Mouse (Mus musculus) kidney, embryonic 15.5 days (tissue): ENCODE results near the gene Cldn4. TPM values are rescaled to one million over a fixed set of nuclear protein-coding genes. Genes with fewer than 3 reads are reported as not detected.
"Not testable (repeated sequence)": the region's sequence is repeated elsewhere in the genome, so short reads cannot be mapped to it uniquely, and the experiment has no call there.

Experiments
- ATAC-seq: fragments of 200-750 bp; cut with Nextera tagmentation; replicated peaks from 2 replicates; pipeline ENCODE4 v1.8.0; 2017; ENCODE audit warnings: moderate TSS enrichment; ENCODE audit not compliant: low FRiP score
- H3K27ac ChIP-seq: fragments of 300-500 bp; sonication (generic); 2 replicates; pipeline ENCODE4 v1.5.1; 2015; ENCODE audit warnings: mild to moderate bottlenecking, inconsistent platforms
- H3K27me3 ChIP-seq: fragments of 300-500 bp; sonication (generic); 2 replicates; pipeline ENCODE4 v1.6.1; 2015; ENCODE audit warnings: inconsistent platforms
- H3K36me3 ChIP-seq: fragments of 300-500 bp; sonication (generic); 2 replicates; pipeline ENCODE4 v1.6.1; 2015; ENCODE audit warnings: inconsistent platforms
- H3K4me1 ChIP-seq: fragments of 300-500 bp; sonication (generic); 2 replicates; pipeline ENCODE4 v1.6.1; 2015; ENCODE audit warnings: inconsistent platforms
- H3K4me2 ChIP-seq: fragments of 300-500 bp; sonication (generic); 2 replicates; pipeline ENCODE4 v1.6.1; 2015; ENCODE audit warnings: moderate library complexity, mild to moderate bottlenecking, inconsistent platforms
- H3K4me3 ChIP-seq: fragments of 300-500 bp; sonication (generic); replicated peaks from 2 replicates; pipeline ENCODE4 v1.5.1; 2015; ENCODE audit warnings: mild to moderate bottlenecking, inconsistent platforms
- H3K9ac ChIP-seq: fragments of 300-500 bp; sonication (generic); 2 replicates; pipeline ENCODE4 v1.6.1; 2015; ENCODE audit warnings: mild to moderate bottlenecking, inconsistent platforms
- H3K9me3 ChIP-seq: fragments of 300-500 bp; sonication (generic); replicated peaks from 2 replicates; pipeline ENCODE4 v1.6.1; 2016; ENCODE audit warnings: inconsistent platforms
- WGBS: fragments of 180-500 bp; shearing (Covaris S2); methylation state at CpG from one replicate; pipeline ENCODE4 v1.1.7; 2015; ENCODE audit warnings: mixed read lengths; 5-methylcytosine and 5-hydroxymethylcytosine counted together
- polyA plus RNA-seq: library from polyadenylated mRNA; unstranded; fragments of >200 nt; fragmentation: Nextera tagmentation; extraction: Ambion mirVana; gene quantifications from 2 replicates; pipeline ENCODE4 v1.2.1, GENCODE M21; 2015

Gene Cldn4
- polyA plus RNA-seq, 1 experiment from 2014 or later = 45.6 TPM

GRCm38 (mm10) chr5:134939554-134939953, 7.2 kb downstream of the Cldn4 start:
- H3K4me3 ChIP-seq, H3K4me1 ChIP-seq, H3K27ac ChIP-seq, ATAC-seq, H3K36me3 ChIP-seq, H3K9me3 ChIP-seq, H3K9ac ChIP-seq, H3K27me3 ChIP-seq, H3K4me2 ChIP-seq: not testable (repeated sequence)
- WGBS = 78% methylated on average over 5 of the region's 7 CpGs

- no peak overlapping the region for H3K4me3 ChIP-seq
- no peak overlapping the region for H3K9ac ChIP-seq
- peaks cover 14% of the 10 kb centered on the region; the same call in 1 of the 2 replicates for H3K36me3 ChIP-seq
- 75% methylated on average over 3 of the region's 3 CpGs for WGBS
- no peaks in the 10 kb centered on the region for H3K27me3 ChIP-seq
- no peaks in the 10 kb centered on the region for H3K9me3 ChIP-seq
- no peak for ATAC-seq
- H3K27ac ChIP-seq = no peak overlapping the region
- no peak overlapping the region for H3K4me2 ChIP-seq
- no peaks in the 10 kb centered on the region for H3K4me1 ChIP-seq
Observed at GRCm38 (mm10) chr5:134939069-134939468, 7.7 kb downstream of the Cldn4 start.

- H3K27ac ChIP-seq = no peak overlapping the region
- WGBS = 81% methylated on average over 6 of the region's 6 CpGs
Observed at GRCm38 (mm10) chr5:134936626-134937185, 10.0 kb downstream of the Cldn4 start.

DNA sequence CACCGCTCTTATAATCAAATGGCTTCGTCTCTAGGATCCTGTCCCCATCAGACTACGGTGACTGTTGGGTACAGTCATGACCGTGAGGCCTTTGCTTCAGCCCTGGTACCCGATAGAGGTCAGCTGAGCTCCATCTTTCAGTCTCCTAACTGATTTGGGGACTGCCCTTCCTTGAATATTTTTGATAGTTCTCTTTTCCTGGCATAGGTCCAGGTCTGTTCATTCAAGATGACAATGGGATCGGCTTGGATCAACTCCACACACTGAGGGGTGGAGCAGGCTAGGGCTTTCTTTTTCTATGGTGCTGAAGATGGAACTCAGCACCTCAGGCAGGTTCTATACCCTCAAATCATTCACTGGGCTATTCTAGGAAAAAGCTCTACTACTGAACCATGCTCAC, 10.7 kb downstream of the Cldn4 start:
- Histone ChIP-seq H3K9me3 (no peaks in the 10 kb centered on the region), H3K4me3 (no peak overlapping the region), H3K27ac (no peak overlapping the region), H3K36me3 (peaks cover 19% of the 10 kb centered on the region; the same call in 1 of the 2 replicates), H3K27me3 (no peaks in the 10 kb centered on the region), H3K4me1 (peaks cover 15% of the 10 kb centered on the region), H3K9ac (no peak overlapping the region), H3K4me2 (no peak overlapping the region)
- ATAC-seq = no peak
- 92% methylated on average over 6 of the region's 6 CpGs for WGBS

More at GRCm38 (mm10) chr5:134936626-134937185, 10.0 kb downstream of the Cldn4 start:
- H3K9me3 ChIP-seq = no peaks in the 10 kb centered on the region
- no peak overlapping the region for H3K4me3 ChIP-seq
- no peak overlapping the region for H3K4me2 ChIP-seq
- no peaks in the 10 kb centered on the region for H3K27me3 ChIP-seq
- peaks cover 19% of the 10 kb centered on the region; the same call in 1 of the 2 replicates for H3K36me3 ChIP-seq
- H3K4me1 ChIP-seq = peaks cover 13% of the 10 kb centered on the region
- H3K9ac ChIP-seq = no peak overlapping the region
- no peak for ATAC-seq

DNA sequence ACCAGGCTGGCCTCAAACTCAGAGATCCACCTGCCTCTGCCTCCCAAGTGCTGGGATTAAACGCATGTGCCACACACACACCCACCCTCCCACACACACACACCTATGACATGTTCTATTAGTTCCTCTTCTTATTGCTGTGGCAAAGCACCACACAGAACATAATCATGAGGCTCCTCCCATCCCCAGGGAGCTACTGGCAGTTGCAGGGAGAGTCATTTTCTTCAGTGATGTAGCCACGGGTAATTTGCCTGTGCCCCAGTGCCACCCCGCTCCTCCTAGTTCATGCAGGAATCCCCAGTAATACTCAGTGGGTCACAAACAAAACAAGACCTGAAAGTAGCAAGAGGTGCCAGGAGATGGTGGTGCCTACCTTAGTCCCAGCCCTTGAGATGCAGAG, 12.1 kb downstream of the Cldn4 start:
- no peak for ATAC-seq
- 87% methylated on average over 3 of the region's 3 CpGs for WGBS
- H3K27me3 ChIP-seq = no peaks in the 10 kb centered on the region

GRCm38 (mm10) chr5:134933686-134934085, 13.0 kb downstream of the Cldn4 start:
- H3K9me3 ChIP-seq, H3K4me2 ChIP-seq, H3K4me3 ChIP-seq, H3K27me3 ChIP-seq, H3K9ac ChIP-seq, H3K27ac ChIP-seq, ATAC-seq: not testable (repeated sequence)
- 93% methylated on average over 5 of the region's 5 CpGs for WGBS
- Histone ChIP-seq H3K36me3 (peaks cover 19% of the 10 kb centered on the region; the same call in 1 of the 2 replicates), H3K4me1 (peaks cover 15% of the 10 kb centered on the region)

More for the DNA sequence above, 12.1 kb downstream of the Cldn4 start:
- H3K4me2 ChIP-seq = no peak overlapping the region
- peaks cover 15% of the 10 kb centered on the region for H3K4me1 ChIP-seq
- no peaks in the 10 kb centered on the region for H3K9me3 ChIP-seq
- H3K9ac ChIP-seq = no peak overlapping the region
- H3K4me3 ChIP-seq = no peak overlapping the region
- peaks cover 19% of the 10 kb centered on the region; the same call in 1 of the 2 replicates for H3K36me3 ChIP-seq
- H3K27ac ChIP-seq = no peak overlapping the region

DNA sequence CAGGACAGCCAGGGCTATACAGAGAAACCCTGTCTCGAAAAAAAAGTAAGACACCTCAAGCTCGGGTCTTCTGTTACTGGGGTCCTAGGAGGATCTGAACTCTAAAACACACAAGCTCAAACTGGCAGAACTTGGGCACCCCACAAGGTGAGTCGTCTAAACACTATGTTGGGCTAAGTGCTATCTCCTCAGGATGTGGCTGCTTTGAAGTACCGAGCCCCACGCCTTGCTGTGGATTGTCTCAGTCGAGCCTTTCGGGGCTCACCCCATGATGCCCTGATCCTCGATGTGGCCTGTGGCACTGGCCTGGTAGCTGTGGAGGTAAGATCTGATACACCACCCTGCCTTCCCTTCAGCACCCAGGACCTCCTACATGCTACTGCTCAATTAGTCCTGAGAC, 13.5 kb downstream of the Cldn4 start:
- H3K4me2 ChIP-seq = peak overlapping the region; percentile 74
- WGBS = 90% methylated on average over 8 of the region's 8 CpGs

DNA sequence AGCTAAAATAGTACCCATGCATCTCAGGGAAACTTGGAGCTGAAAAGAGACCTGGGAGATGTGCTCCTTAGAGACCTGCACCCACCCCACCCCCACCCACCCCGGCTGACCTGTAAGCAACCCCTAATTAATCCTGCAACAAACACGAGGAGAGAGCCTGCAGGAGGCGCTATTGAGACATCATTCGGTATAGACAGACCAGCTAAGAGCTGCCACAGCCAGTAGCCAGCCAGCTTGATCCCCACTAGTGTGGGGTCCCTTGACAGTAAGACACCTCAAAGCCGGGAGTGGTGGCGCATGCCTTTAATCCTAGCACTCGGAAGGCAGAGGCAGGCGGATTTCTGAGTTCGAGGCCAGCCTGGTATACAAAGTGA, 13.8 kb downstream of the Cldn4 start:
- H3K9me3 ChIP-seq = no peaks in the 10 kb centered on the region
- H3K4me3 ChIP-seq = peak overlapping the region; percentile 82
- peak; percentile 44 for ATAC-seq
- no peaks in the 10 kb centered on the region for H3K27me3 ChIP-seq
- H3K27ac ChIP-seq = peak overlapping the region; percentile 90
- 45% methylated on average over 9 of the region's 9 CpGs for WGBS
- peak overlapping the region; percentile 83 for H3K9ac ChIP-seq
- peaks cover 15% of the 10 kb centered on the region for H3K4me1 ChIP-seq
- H3K36me3 ChIP-seq = peaks cover 19% of the 10 kb centered on the region; the same call in 1 of the 2 replicates
- peak overlapping the region; percentile 74 for H3K4me2 ChIP-seq

More for the DNA sequence above, 13.5 kb downstream of the Cldn4 start:
- Histone ChIP-seq H3K4me1 (peaks cover 15% of the 10 kb centered on the region), H3K9ac (no peak overlapping the region), H3K4me3 (peak overlapping the region; percentile 82), H3K36me3 (peaks cover 19% of the 10 kb centered on the region; the same call in 1 of the 2 replicates), H3K9me3 (no peaks in the 10 kb centered on the region), H3K27ac (no peak overlapping the region), H3K27me3 (no peaks in the 10 kb centered on the region)
- no peak for ATAC-seq

DNA sequence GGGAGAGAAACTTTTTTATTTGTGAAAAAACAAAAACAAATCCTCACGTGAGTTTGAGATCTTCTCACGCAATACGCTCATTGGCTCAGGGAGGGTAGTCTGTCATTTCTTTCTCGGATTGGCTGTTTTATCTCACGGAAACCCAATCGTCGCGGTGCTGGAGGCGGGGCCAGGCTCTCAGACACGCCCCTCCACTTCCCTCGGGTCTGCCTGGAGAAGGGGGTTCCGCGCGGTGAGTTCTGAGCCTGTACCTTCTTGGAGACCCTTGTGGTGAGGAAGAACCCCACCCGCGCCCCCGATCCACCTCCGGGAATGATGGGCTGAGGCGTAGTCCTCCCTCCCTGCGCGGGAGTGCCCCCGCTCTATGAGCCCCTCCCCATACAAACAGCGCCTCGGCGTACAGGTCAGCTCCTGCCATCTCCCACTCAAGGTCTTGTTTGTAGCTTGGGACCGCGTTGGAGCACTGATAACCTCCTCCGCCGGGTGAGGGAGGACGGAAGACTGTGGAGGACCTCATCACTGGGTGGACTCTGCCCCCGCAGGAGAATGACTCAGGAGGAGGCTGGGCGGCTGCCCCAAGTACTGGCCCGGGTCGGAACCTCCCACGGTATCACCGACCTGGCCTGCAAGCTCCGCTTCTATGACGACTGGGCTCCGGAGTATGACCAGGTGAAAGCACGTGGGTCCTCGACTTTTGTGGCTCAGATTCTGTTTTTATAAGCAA, 14.4 kb downstream of the Cldn4 start, which contains the start of gene Mettl27:
TSS of gene Mettl27 (plus strand) at position 190 of the 724 bp plus-strand sequence.
- Histone ChIP-seq H3K4me1 (peaks cover 15% of the 10 kb centered on the region), H3K27me3 (no peaks in the 10 kb centered on the region), H3K36me3 (peaks cover 19% of the 10 kb centered on the region; the same call in 1 of the 2 replicates), H3K4me2 (peak within 1 kb of the TSS; percentile 74), H3K27ac (peak within 1 kb of the TSS; percentile 90), H3K4me3 (peak within 1 kb of the TSS; percentile 82), H3K9ac (peak within 1 kb of the TSS; percentile 83), H3K9me3 (no peaks in the 10 kb centered on the region)
- ATAC-seq = peak; percentile 96
- under 1% methylated on average over 41 of the region's 41 CpGs for WGBS

DNA sequence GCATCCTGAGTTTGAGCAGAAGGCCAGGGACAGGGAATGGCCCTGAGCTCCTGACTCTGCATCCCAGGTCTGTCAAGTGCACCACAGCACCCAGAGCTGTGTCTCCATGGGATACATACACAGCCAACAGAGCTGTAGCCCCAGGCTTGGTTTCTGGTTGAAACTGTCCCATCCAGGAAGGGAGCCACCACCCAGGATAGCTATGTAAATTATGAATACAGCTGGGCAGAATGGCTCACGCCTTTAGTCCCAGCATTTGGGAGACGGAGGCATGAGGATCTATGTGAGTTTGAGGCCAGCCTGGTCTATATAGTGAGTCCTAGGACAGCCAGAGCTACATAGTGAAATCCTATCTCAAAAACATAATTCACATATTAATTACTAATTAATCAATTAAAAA, 16.7 kb downstream of the Cldn4 start:
- Histone ChIP-seq H3K9me3 (no peaks in the 10 kb centered on the region), H3K27me3 (no peaks in the 10 kb centered on the region), H3K4me3 (no peak overlapping the region), H3K4me2 (no peak overlapping the region), H3K9ac (no peak overlapping the region), H3K27ac (no peak overlapping the region), H3K4me1 (peaks cover 15% of the 10 kb centered on the region), H3K36me3 (peaks cover 14% of the 10 kb centered on the region; the same call in 1 of the 2 replicates)
- no peak for ATAC-seq
- 86% methylated on average over 2 of the region's 2 CpGs for WGBS

DNA sequence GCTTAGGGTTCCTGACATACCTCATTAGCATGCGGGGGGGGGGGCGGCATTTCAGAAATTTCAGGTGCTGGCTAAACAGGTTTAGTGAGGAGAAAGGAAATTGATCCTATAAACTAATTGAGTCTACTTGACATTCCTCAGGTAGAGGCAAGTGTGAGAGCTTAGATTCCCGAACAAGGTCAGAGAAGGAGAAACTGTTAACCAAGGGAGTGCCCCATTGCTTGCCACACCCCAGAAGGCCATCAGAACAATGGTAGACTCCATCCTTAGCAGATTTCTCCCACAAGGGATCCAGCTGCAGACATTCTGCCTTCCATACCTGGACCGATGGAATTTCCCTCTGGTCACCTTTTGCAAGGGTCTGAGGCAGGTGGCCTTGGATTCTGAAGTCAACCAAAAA, 20.0 kb downstream of the Cldn4 start:
- WGBS = 61% methylated on average over 4 of the region's 4 CpGs
- no peak overlapping the region for H3K4me2 ChIP-seq
- no peak overlapping the region for H3K9ac ChIP-seq
- H3K36me3 ChIP-seq = no peaks in the 10 kb centered on the region
- no peak overlapping the region for H3K27ac ChIP-seq
- no peak overlapping the region for H3K4me3 ChIP-seq
- H3K4me1 ChIP-seq = 0 out of 2 replicates have a peak, but pooled peaks cover 2% of the 10 kb centered on the region
- H3K27me3 ChIP-seq = no peaks in the 10 kb centered on the region
- no peaks in the 10 kb centered on the region for H3K9me3 ChIP-seq
- no peak for ATAC-seq

DNA sequence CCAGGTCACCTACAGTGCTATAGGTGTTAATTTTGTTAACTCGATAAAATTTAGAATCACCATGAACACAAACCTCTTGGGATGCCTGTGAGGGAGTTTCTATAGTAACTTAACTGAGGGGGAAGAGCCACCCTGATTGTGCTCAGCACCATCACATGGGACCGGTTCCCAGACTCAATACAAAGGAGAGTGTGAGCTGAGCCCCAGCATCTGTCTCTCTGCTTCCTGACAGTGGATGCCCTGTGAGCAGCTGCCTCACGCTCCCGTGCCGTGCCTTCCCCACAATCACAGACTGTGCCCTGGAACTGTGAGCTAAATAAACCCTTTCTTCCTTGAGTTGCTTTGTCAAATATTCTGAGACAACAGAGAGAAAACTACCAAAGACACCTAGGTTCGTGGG, 23.6 kb downstream of the Cldn4 start:
- H3K36me3 ChIP-seq = no peaks in the 10 kb centered on the region
- no peak overlapping the region for H3K4me3 ChIP-seq
- H3K4me1 ChIP-seq = no peaks in the 10 kb centered on the region
- H3K9me3 ChIP-seq = no peaks in the 10 kb centered on the region
- H3K9ac ChIP-seq = no peak overlapping the region
- no peak for ATAC-seq
- no peaks in the 10 kb centered on the region for H3K27me3 ChIP-seq
- WGBS = 72% methylated on average over 6 of the region's 6 CpGs
- H3K4me2 ChIP-seq = no peak overlapping the region
- no peak overlapping the region for H3K27ac ChIP-seq
